Mouse (Mus musculus) midbrain, embryonic 16.5 days (tissue): ENCODE data around the gene Nr2e1. TPM values are rescaled to one million over a fixed set of nuclear protein-coding genes. Genes with fewer than 3 reads are reported as not detected.

ENCODE experiments used
- ATAC-seq: fragments of 200-750 bp; cut with Nextera tagmentation; 2 replicates; pipeline ENCODE4 v1.8.0; 2017; ENCODE audit warnings: moderate TSS enrichment
- H3K27ac ChIP-seq: fragments of 300-500 bp; sonication (generic); 2 replicates; pipeline ENCODE4 v1.5.1; 2014; ENCODE audit warnings: mild to moderate bottlenecking, low read length, mixed read lengths
- H3K27me3 ChIP-seq: fragments of 300-500 bp; sonication (generic); 2 replicates; pipeline ENCODE4 v1.6.1; 2014; ENCODE audit warnings: low read depth, low read length, mixed read lengths; ENCODE audit not compliant: control insufficient read depth, insufficient read depth
- H3K36me3 ChIP-seq: fragments of 300-500 bp; sonication (generic); 2 replicates; pipeline ENCODE4 v1.6.1; 2014; ENCODE audit warnings: mild to moderate bottlenecking, low read length, moderate library complexity, mixed read lengths; ENCODE audit not compliant: control insufficient read depth, insufficient read depth
- H3K4me1 ChIP-seq: fragments of 300-500 bp; sonication (generic); 2 replicates; pipeline ENCODE4 v1.6.1; 2014; ENCODE audit warnings: mild to moderate bottlenecking, low read length, mixed read lengths; ENCODE audit not compliant: control insufficient read depth, insufficient read depth
- H3K4me2 ChIP-seq: fragments of 300-500 bp; sonication (generic); 2 replicates; pipeline ENCODE4 v1.6.1; 2014; ENCODE audit warnings: mild to moderate bottlenecking, low read length, mixed read lengths
- H3K4me3 ChIP-seq: fragments of 300-500 bp; sonication (generic); 2 replicates; pipeline ENCODE4 v1.5.1; 2014; ENCODE audit warnings: low read depth, mild to moderate bottlenecking, low read length, moderate library complexity, mixed read lengths
- H3K9ac ChIP-seq: fragments of 300-500 bp; sonication (generic); 2 replicates; pipeline ENCODE4 v1.6.1; 2014; ENCODE audit warnings: low read depth, low read length, mixed read lengths
- H3K9me3 ChIP-seq: fragments of 300-500 bp; sonication (generic); replicated peaks from 2 replicates; pipeline ENCODE4 v1.6.1; 2014; ENCODE audit warnings: mild to moderate bottlenecking, low read length, mixed read lengths; ENCODE audit not compliant: control insufficient read depth, poor library complexity, severe bottlenecking
- WGBS: fragments of 180-500 bp; shearing (Covaris S2); extraction: QIAGEN DNeasy Blood & Tissue Kit; methylation state at CpG from one replicate; pipeline ENCODE4 v1.1.7; 2014; 5-methylcytosine and 5-hydroxymethylcytosine counted together
- polyA plus RNA-seq: library from polyadenylated mRNA; unstranded; fragments of >200 nt; fragmentation: Nextera tagmentation; extraction: Ambion mirVana; gene quantifications from 2 replicates; pipeline ENCODE4 v1.2.1, GENCODE M21; 2015

Gene Nr2e1
- polyA plus RNA-seq, result 5.2 and 5.6 TPM in 2 replicates

DNA sequence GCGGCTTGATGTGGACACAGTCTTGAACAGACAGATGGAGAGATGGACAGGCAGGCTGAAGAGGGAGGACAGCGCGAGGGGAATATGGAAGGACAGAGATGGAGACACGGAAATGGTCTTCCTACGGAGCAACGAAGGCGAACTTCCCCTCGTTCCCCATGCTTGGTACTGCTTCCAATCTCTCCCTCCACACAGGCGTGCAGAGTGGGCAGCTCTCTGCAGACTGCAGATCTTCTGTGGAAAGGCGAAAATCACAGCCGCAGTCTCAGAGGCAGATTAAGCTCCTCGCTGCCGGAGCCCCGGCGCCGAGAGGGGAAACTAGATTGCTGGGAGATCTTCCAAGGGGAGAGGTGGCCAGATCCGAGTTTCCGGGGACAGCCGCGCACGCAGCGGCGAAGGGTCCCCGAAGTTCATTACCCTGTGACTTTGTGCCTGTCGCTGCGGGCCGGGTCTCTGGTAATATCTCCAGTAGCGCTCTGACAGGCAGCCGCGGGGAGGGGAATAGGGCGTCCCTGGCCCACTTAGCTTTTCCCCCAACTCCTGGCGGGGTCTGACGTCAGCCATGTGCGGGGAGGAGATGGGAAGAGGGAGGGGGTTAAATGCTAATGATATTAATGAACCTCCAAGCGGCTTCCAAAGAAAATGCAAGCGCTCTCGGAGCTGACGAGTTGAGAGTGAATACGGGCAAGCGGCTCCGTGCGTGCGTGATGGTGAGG is at the start of gene Nr2e1, which contains the start of gene Ostm1:
Nr2e1 (minus strand) TSS at position 476 of the 716 bp plus-strand sequence.
Ostm1 (plus strand) TSS at position 666 of the 716 bp plus-strand sequence.
- peak within 1 kb of the TSS; percentile 50 for H3K9ac ChIP-seq
- H3K36me3 ChIP-seq, result no peaks in the 10 kb centered on the region
- H3K27me3 ChIP-seq, result peaks cover 34% of the 10 kb centered on the region
- H3K4me1 ChIP-seq, result peaks cover 25% of the 10 kb centered on the region
- peak within 1 kb of the TSS; percentile 61 for H3K4me2 ChIP-seq
- H3K4me3 ChIP-seq, result peak within 1 kb of the TSS; percentile 37
- no peaks in the 10 kb centered on the region for H3K9me3 ChIP-seq
- peak within 1 kb of the TSS; percentile 6; the same call in 1 of the 2 replicates for H3K27ac ChIP-seq
- ATAC-seq, result peak; percentile 63
- under 1% methylated on average over 43 of the region's 43 CpGs for WGBS

DNA sequence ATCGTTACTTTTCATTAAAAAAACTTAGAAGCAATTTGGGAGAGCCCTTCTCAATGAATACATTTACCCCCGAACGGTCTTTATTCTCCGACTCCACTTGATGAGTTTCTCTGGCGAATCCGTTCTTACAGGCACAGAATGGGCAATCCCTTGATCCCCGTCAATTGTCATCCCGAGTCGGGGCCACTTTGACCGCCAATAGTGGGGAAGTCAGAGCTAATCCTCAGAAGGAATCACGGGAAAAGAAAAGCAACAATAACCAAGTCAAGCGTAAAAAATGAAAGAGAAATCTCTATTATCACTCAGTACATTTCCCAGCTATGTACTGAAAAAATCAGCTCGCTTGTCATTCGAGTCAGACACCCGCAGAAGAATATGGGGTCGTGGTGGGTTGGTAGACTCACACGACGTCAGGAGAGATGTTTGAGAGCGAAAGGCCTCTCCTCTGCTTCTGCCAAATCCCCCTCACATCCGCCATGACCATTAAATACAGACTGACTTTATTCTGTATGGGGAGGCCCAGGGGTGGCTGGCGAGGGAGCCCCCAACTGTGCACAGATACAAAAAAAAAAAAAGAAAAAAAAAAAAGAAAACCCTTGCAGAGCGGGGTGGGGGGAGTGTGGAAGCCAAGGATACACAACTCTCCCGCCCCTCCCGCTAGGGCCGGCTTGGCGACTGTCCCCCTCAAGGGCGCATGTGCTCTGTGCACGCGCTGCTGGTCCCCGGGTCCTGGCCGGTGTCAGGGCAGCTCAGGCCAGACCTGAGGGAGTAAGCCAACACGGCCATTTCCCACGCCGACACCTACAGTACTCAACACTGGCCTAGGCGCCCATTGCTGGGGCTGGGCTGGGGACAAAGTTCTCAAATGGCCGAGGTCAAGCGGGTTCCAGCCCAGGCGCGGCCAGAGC is 49.3 kb upstream of the Nr2e1 start:
- H3K27ac ChIP-seq, result no peak overlapping the region
- H3K4me2 ChIP-seq, result peak overlapping the region; percentile 49
- peak; percentile 51 for ATAC-seq
- H3K9ac ChIP-seq, result no peak overlapping the region
- H3K9me3 ChIP-seq, result no peaks in the 10 kb centered on the region
- H3K36me3 ChIP-seq, result no peaks in the 10 kb centered on the region
- WGBS, result 2% methylated on average over 39 of the region's 39 CpGs
- peak overlapping the region; percentile 23 for H3K4me3 ChIP-seq
- peaks cover 39% of the 10 kb centered on the region for H3K4me1 ChIP-seq
- peaks cover 43% of the 10 kb centered on the region for H3K27me3 ChIP-seq

DNA sequence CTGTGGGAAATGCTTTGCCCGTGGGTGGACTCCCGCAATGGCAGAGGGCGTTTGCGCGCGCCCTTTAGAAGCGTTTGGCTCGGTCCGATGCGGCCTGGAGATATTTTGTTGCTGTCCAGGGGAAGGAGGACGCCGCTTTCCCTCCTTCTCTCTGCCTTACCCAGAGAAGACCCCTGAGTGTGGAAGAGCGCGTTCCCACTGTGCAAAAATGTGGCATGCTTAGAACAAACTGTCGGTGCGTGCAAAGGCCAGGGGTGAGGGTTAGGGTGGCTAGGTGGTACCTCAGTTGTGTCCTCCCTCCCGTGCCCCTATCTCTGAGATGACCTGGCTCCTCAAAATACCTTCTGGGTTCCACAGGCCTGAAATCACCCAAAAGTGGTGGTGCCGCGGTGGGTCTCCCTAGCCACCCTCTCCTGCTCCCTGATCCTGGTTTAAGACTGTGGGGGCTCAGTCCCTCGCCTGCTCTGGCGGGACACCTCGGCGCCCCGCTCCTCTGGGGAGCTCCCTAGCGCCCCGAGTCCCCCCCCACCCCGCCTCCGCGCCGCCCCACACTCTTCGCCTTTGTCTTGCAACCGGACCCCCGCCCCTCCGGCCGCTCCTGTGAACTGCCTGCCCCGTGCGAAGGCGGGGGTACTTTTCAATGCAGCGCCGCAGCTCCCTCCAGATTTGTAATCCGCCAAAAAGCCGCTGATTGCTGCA is 48.5 kb upstream of the Nr2e1 start:
- Histone ChIP-seq H3K27ac (no peak overlapping the region), H3K4me2 (peak overlapping the region; percentile 49), H3K4me1 (peaks cover 38% of the 10 kb centered on the region), H3K9me3 (no peaks in the 10 kb centered on the region), H3K36me3 (no peaks in the 10 kb centered on the region), H3K4me3 (peak overlapping the region; percentile 23), H3K27me3 (peaks cover 35% of the 10 kb centered on the region), H3K9ac (no peak overlapping the region)
- 2% methylated on average over 42 of the region's 42 CpGs for WGBS
- ATAC-seq, result 0 out of 2 replicates have a peak, but pooled peaks have one; percentile 14

DNA sequence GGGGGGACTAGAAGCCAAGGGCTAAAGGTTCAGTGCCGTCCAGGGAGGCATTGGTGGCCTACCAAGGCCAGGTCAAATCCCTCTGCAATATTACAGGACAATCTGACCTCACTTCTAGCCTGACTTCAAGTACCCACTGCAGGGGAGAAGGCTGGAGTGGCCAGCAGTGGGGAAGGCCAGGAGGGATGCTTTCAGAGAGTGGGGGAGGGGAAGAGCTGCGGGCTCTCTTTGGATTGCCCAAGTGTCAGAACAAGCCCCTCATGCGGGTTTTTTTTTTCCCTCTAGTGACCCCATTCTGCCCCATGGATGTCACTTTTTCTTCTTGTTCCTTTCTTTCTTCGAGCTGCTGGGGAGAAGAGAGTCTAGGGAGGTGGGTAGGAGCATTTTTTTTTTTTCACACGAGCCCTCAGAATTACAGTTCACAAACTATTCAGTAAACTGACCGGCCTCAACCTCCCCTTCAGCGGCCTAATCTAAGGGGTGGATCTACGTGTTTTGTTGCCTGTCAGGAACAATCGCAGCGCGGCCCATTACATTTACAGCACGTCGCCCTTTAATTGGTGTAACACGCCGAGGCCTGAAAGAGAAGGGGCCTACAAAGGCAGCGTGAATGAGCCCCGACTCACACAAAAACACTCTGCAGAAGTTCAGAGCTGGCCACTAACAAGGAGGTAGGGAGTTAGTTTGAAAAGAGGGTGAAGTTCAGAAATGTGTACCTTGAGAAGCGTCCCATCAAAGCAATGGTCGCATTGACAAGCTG is 47.3 kb upstream of the Nr2e1 start:
- peaks cover 31% of the 10 kb centered on the region for H3K4me1 ChIP-seq
- no peak overlapping the region for H3K9ac ChIP-seq
- no peaks in the 10 kb centered on the region for H3K36me3 ChIP-seq
- ATAC-seq, result no peak
- no peak overlapping the region for H3K27ac ChIP-seq
- H3K9me3 ChIP-seq, result no peaks in the 10 kb centered on the region
- WGBS, result 3% methylated on average over 19 of the region's 19 CpGs
- no peak overlapping the region for H3K4me3 ChIP-seq
- H3K27me3 ChIP-seq, result peaks cover 36% of the 10 kb centered on the region
- no peak overlapping the region for H3K4me2 ChIP-seq

DNA sequence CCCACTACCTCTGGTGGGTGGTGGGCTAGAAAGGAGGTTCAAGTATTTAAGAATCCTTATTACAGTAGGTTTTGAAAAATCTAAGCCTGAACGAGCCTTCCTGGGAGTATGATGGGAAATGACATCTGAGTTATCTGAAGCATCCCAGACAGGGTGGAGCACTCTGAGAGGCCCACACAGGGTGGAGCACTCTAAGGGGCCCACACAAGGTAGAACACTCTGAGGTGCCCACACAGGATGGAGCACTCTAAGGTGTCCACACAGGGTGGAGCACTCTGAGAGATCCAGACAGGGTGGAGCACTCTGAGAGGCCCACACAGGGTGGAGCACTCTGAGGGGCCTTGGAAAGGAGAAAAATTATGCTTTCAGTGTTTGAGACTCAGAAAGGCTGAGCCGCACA is 42.5 kb upstream of the Nr2e1 start:
- Histone ChIP-seq H3K4me1 (no peaks in the 10 kb centered on the region), H3K9me3 (no peaks in the 10 kb centered on the region), H3K27me3 (peaks cover 26% of the 10 kb centered on the region), H3K4me3 (no peak overlapping the region), H3K36me3 (no peaks in the 10 kb centered on the region), H3K27ac (no peak overlapping the region), H3K4me2 (no peak overlapping the region), H3K9ac (no peak overlapping the region)
- WGBS, result 92% methylated on average over 2 of the region's 2 CpGs
- no peak for ATAC-seq

DNA sequence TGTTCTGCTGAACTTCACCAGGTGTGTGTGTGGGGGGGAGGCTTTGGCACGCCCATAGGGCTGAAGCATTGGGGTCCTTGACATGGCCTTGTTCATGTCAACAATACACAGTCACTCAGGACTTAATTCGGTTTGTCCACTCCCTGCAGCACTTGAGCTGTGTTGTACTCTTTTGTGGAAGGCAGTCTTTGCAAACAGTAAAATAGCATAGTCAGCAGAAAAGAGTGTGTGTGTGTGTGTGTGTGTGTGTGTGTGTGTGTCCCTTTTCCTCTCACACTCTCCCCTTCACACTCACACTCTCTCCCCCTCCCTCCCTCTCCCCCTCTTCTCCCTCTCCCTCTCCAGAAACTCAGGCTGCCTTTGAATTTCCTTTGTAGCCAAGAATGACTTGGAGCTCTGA is 34.9 kb upstream of the Nr2e1 start:
- WGBS, result 29% methylated on average over 2 of the region's 2 CpGs
- Histone ChIP-seq H3K27ac (no peak overlapping the region), H3K9me3 (no peaks in the 10 kb centered on the region), H3K4me3 (no peak overlapping the region), H3K27me3 (peaks cover 29% of the 10 kb centered on the region), H3K36me3 (no peaks in the 10 kb centered on the region), H3K9ac (no peak overlapping the region), H3K4me2 (no peak overlapping the region), H3K4me1 (peaks cover 7% of the 10 kb centered on the region)
- no peak for ATAC-seq

DNA sequence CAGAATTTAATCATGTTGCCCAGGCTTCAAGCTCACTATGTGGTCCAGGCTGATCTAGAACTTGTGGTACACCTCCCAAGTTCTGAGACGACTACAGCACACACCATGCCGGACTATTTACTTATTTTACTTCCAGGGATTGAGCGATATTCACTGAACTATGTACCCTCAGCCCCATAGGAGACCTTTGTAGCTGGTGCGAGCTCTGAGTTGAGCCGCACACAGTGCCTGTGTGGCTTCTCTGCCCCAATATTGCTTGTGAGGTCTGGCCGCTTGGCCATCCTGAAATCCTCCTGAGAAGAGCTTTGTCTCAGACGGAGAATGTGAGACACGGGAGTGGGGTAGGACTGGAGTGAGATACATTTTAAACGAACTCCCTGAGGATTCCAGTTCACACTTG is 31.3 kb upstream of the Nr2e1 start:
- Histone ChIP-seq H3K9me3 (no peaks in the 10 kb centered on the region), H3K4me3 (no peak overlapping the region), H3K27me3 (peaks cover 31% of the 10 kb centered on the region), H3K9ac (no peak overlapping the region), H3K27ac (no peak overlapping the region), H3K36me3 (no peaks in the 10 kb centered on the region), H3K4me1 (peaks cover 9% of the 10 kb centered on the region), H3K4me2 (no peak overlapping the region)
- ATAC-seq, result no peak
- WGBS, result 26% methylated on average over 9 of the region's 9 CpGs
